Mouse (Mus musculus): Measurements from ENCODE around the gene Tubb2a.

Gene Tubb2a

GRCm38 (mm10) chr13:34077492-34078271 is at the start of gene Tubb2a:
TSS of gene Tubb2a (minus strand) at chr13:34078007.
- DNase-seq, result peak; percentile 91 to 95

- peak; percentile 67 to 82 for DNase-seq
These were observed 47.9 kb upstream of the Tubb2a start for GRCm38 (mm10) chr13:34125711-34126110.

- no peak for DNase-seq
These were observed 42.7 kb upstream of the Tubb2a start for GRCm38 (mm10) chr13:34120536-34120935.

GRCm38 (mm10) chr13:34119406-34119805 is 41.6 kb upstream of the Tubb2a start:
- no peak for DNase-seq

- DNase-seq, result no peak
These were observed 41.0 kb upstream of the Tubb2a start for GRCm38 (mm10) chr13:34118816-34119215.

GRCm38 (mm10) chr13:34116508-34116907 is 38.7 kb upstream of the Tubb2a start:
- DNase-seq, result no peak

- DNase-seq, result no peak
These were observed 36.8 kb upstream of the Tubb2a start for GRCm38 (mm10) chr13:34114654-34115053.

GRCm38 (mm10) chr13:34113086-34113485 is 35.3 kb upstream of the Tubb2a start:
- no peak for DNase-seq

GRCm38 (mm10) chr13:34112369-34113081 is 34.7 kb upstream of the Tubb2a start:
- DNase-seq, result peak in 1 of 2 experiments; percentile 54

- no peak for DNase-seq
These were observed 34.1 kb upstream of the Tubb2a start for GRCm38 (mm10) chr13:34111878-34112277.

- DNase-seq, result peak; percentile 42 to 78
These were observed 33.2 kb upstream of the Tubb2a start for GRCm38 (mm10) chr13:34111019-34111418.

- DNase-seq, result peak; percentile 39 to 88
These were observed 31.9 kb upstream of the Tubb2a start for GRCm38 (mm10) chr13:34109677-34110058.

GRCm38 (mm10) chr13:34109035-34109676 is 31.3 kb upstream of the Tubb2a start:
- DNase-seq, result no peak

- DNase-seq, result no peak
These were observed 29.2 kb upstream of the Tubb2a start for GRCm38 (mm10) chr13:34106999-34107398.

GRCm38 (mm10) chr13:34106256-34106655 is 28.4 kb upstream of the Tubb2a start:
- no peak for DNase-seq

- DNase-seq, result no peak
These were observed 27.6 kb upstream of the Tubb2a start for GRCm38 (mm10) chr13:34105364-34105763.

- no peak for DNase-seq
These were observed 24.1 kb upstream of the Tubb2a start for GRCm38 (mm10) chr13:34101908-34102307.

GRCm38 (mm10) chr13:34101247-34101646 is 23.4 kb upstream of the Tubb2a start:
- DNase-seq, result no peak

- no peak for DNase-seq
These were observed 22.9 kb upstream of the Tubb2a start for GRCm38 (mm10) chr13:34100733-34101132.

GRCm38 (mm10) chr13:34097086-34097485 is 19.3 kb upstream of the Tubb2a start:
- no peak for DNase-seq

- peak in 1 of 2 experiments; percentile 40 for DNase-seq
These were observed 18.6 kb upstream of the Tubb2a start for GRCm38 (mm10) chr13:34096455-34096854.

- no peak for DNase-seq
These were observed 18.0 kb upstream of the Tubb2a start for GRCm38 (mm10) chr13:34095542-34096435.

- no peak for DNase-seq
These were observed 11.6 kb upstream of the Tubb2a start for GRCm38 (mm10) chr13:34089358-34089757.

Data from kidney, postnatal 25 days (tissue).